ENCODE assay signal across 16 mouse cellular contexts in the genomic region with DNA sequence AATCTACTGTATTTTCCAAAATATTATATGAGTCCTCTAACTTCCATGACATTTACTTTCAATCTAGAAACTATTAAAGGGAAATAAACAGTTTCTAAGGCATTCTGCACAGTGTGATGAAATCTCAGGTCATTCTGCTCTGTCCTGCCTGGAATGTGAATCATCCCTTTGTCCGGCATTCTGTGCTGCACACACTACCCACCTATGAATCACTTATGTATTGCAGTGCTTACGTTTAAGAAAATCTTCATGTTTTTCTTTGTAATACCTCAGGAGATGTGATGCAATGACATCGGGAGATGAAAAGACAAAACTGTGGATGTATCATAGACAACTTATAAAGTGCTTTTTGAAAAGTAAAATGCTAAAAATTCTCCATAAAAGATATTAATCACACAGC.
"Had no signal": no experiment of that assay in that cellular context is flagged by ENCODE, and none has a peak within 500 bp of the region (broad histone marks: within the 10 kb centered on the region; RNA-seq: fewer than 3 reads in every experiment).

No protein-coding gene starts in this region.

- DNase-seq: lung, adult 18-20 months; lung, embryonic 14.5 days; lung, postnatal 10 days; lung, postnatal 4 days; midbrain, embryonic 14.5 days; right cerebral cortex, postnatal 25 days; right cerebral cortex, postnatal 4 days; spleen, adult 18-20 months; thymus, adult 18-20 months; thymus, postnatal 14 days; thymus, postnatal 36 days had no signal

- H3K4me3 ChIP-seq: liver, embryonic 15.5 days; midbrain, embryonic 10.5 days; midbrain, embryonic 12.5 days; neural tube, embryonic 13.5 days; neural tube, embryonic 15.5 days had no signal

- H3K27me3 ChIP-seq: liver, embryonic 15.5 days; midbrain, embryonic 12.5 days; neural tube, embryonic 13.5 days; neural tube, embryonic 15.5 days had no signal

- H3K9me3 ChIP-seq: liver, embryonic 15.5 days; midbrain, embryonic 10.5 days; midbrain, embryonic 12.5 days; neural tube, embryonic 13.5 days; neural tube, embryonic 15.5 days had no signal

- H3K27ac ChIP-seq: liver, embryonic 15.5 days; midbrain, embryonic 10.5 days; midbrain, embryonic 12.5 days; neural tube, embryonic 13.5 days; neural tube, embryonic 15.5 days had no signal

- H3K4me2 ChIP-seq: liver, embryonic 15.5 days; lung, embryonic 14.5 days; midbrain, embryonic 12.5 days; neural tube, embryonic 13.5 days; neural tube, embryonic 15.5 days had no signal

- H3K9ac ChIP-seq: liver, embryonic 15.5 days; lung, embryonic 14.5 days; midbrain, embryonic 12.5 days; neural tube, embryonic 13.5 days; neural tube, embryonic 15.5 days had no signal

- H3K4me1 ChIP-seq: liver, embryonic 15.5 days; midbrain, embryonic 10.5 days; midbrain, embryonic 12.5 days; neural tube, embryonic 13.5 days; neural tube, embryonic 15.5 days had no signal

- H3K36me3 ChIP-seq: liver, embryonic 15.5 days; midbrain, embryonic 10.5 days; midbrain, embryonic 12.5 days; neural tube, embryonic 13.5 days; neural tube, embryonic 15.5 days had no signal
